Mouse (Mus musculus) v-Abl transformed pro-B cells (cell line): Measurements from ENCODE around the gene Plcb4.
"Not testable (repeated sequence)": the region's sequence is repeated elsewhere in the genome, so short reads cannot be mapped to it uniquely, and the experiment has no call there.

Source experiments
- in situ Hi-C, 2 experiments: fragments of 400-800 bp; cut with MboI; formaldehyde crosslinking; loops; one replicate each; pipeline ENCODE4 v1.15.1; 2025; ENCODE audit not compliant: unreplicated experiment in 2 of 2

The Plcb4 gene

GRCm38 (mm10) chr2:135712331-135712730, 53.5 kb downstream of the Plcb4 start:
- in situ Hi-C loops: no loop called here

GRCm38 (mm10) chr2:135712921-135713320, 54.1 kb downstream of the Plcb4 start:
- in situ Hi-C loops: no loop called here

- in situ Hi-C loops: no loop called here
Measured at GRCm38 (mm10) chr2:135716180-135716579, 57.4 kb downstream of the Plcb4 start.

GRCm38 (mm10) chr2:135717232-135718134, 58.7 kb downstream of the Plcb4 start:
- in situ Hi-C loops: no loop called here

- in situ Hi-C loops: no loop called here
Measured at GRCm38 (mm10) chr2:135722109-135722508, 63.3 kb downstream of the Plcb4 start.

- in situ Hi-C loops: no loop called here
Measured at GRCm38 (mm10) chr2:135723387-135723786, 64.6 kb downstream of the Plcb4 start.

- in situ Hi-C loops: no loop called here
Measured at GRCm38 (mm10) chr2:135724489-135724888, 65.7 kb downstream of the Plcb4 start.

- in situ Hi-C loops: no loop called here
Measured at GRCm38 (mm10) chr2:135725362-135725761, 66.6 kb downstream of the Plcb4 start.

- in situ Hi-C loops: no loop called here
Measured at GRCm38 (mm10) chr2:135727088-135727487, 68.3 kb downstream of the Plcb4 start.

GRCm38 (mm10) chr2:135727925-135728324, 69.1 kb downstream of the Plcb4 start:
- in situ Hi-C loops: no loop called here

- in situ Hi-C loops: no loop called here
Measured at GRCm38 (mm10) chr2:135731591-135731990, 72.8 kb downstream of the Plcb4 start.

GRCm38 (mm10) chr2:135732651-135733050, 73.8 kb downstream of the Plcb4 start:
- in situ Hi-C loops: no loop called here

- in situ Hi-C loops: no loop called here
Measured at GRCm38 (mm10) chr2:135733926-135734510, 75.2 kb downstream of the Plcb4 start.

- in situ Hi-C loops: no loop called here
Measured at GRCm38 (mm10) chr2:135737506-135737905, 78.7 kb downstream of the Plcb4 start.

GRCm38 (mm10) chr2:135738022-135738780, 79.4 kb downstream of the Plcb4 start:
- in situ Hi-C loops: not testable (repeated sequence)

- in situ Hi-C loops: no loop called here
Measured at GRCm38 (mm10) chr2:135738950-135739349, 80.1 kb downstream of the Plcb4 start.

GRCm38 (mm10) chr2:135742954-135743700, 84.3 kb downstream of the Plcb4 start:
- in situ Hi-C loops: no loop called here

GRCm38 (mm10) chr2:135744711-135745110, 85.9 kb downstream of the Plcb4 start:
- in situ Hi-C loops: no loop called here

GRCm38 (mm10) chr2:135745126-135745525, 86.3 kb downstream of the Plcb4 start:
- in situ Hi-C loops: no loop called here

- in situ Hi-C loops: no loop called here
Measured at GRCm38 (mm10) chr2:135748441-135748840, 89.6 kb downstream of the Plcb4 start.

- in situ Hi-C loops: no loop called here
Measured at GRCm38 (mm10) chr2:135749606-135750005, 90.8 kb downstream of the Plcb4 start.
